Mouse (Mus musculus) forebrain, embryonic 14.5 days (tissue): Measurements from ENCODE around the gene Nup98. TPM values are rescaled to one million over a fixed set of nuclear protein-coding genes. Genes with fewer than 3 reads are reported as not detected.

Experiments
- ATAC-seq: fragments of 200-750 bp; cut with Nextera tagmentation; 2 replicates; pipeline ENCODE4 v1.8.0; 2017; ENCODE audit warnings: mild to moderate bottlenecking, moderate library complexity
- DNase-seq: peaks from one replicate; pipeline ENCODE4 v3.0.0-alpha.2; 2015; ENCODE audit warnings: low spot score
- H3K27ac ChIP-seq: fragments of 300-500 bp; sonication (generic); 2 replicates; pipeline ENCODE4 v1.5.1; 2014; ENCODE audit warnings: low read depth, mild to moderate bottlenecking, control low read depth, low read length, moderate library complexity
- H3K27me3 ChIP-seq: fragments of 300-500 bp; sonication (generic); replicated peaks from 2 replicates; pipeline ENCODE4 v1.6.1; 2014; ENCODE audit warnings: low read length, control low read depth, mixed read lengths; ENCODE audit not compliant: control insufficient read depth, insufficient read depth
- H3K36me3 ChIP-seq: fragments of 300-500 bp; sonication (generic); 2 replicates; pipeline ENCODE4 v1.6.1; 2014; ENCODE audit warnings: low read length, control low read depth; ENCODE audit not compliant: control insufficient read depth, insufficient read depth
- H3K4me1 ChIP-seq: fragments of 300-500 bp; sonication (generic); 2 replicates; pipeline ENCODE4 v1.6.1; 2014; ENCODE audit warnings: antibody characterized with exemption, low read length, control low read depth; ENCODE audit not compliant: control insufficient read depth, insufficient read depth
- H3K4me2 ChIP-seq: fragments of 300-500 bp; sonication (generic); 2 replicates; pipeline ENCODE4 v1.6.1; 2014; ENCODE audit warnings: mild to moderate bottlenecking, control low read depth, low read length
- H3K4me3 ChIP-seq: fragments of 300-500 bp; sonication (generic); 2 replicates; pipeline ENCODE4 v1.5.1; 2014; ENCODE audit warnings: low read depth, low read length, control low read depth
- H3K9ac ChIP-seq: fragments of 300-500 bp; sonication (generic); 2 replicates; pipeline ENCODE4 v1.6.1; 2014; ENCODE audit warnings: mild to moderate bottlenecking, low read length, control low read depth, moderate library complexity
- H3K9me3 ChIP-seq: fragments of 300-500 bp; sonication (generic); replicated peaks from 2 replicates; pipeline ENCODE4 v1.6.1; 2016; ENCODE audit warnings: low read length, control low read depth, mixed read lengths; ENCODE audit not compliant: control insufficient read depth
- WGBS: fragments of 180-500 bp; shearing (Covaris S2); extraction: QIAGEN DNeasy Blood & Tissue Kit; methylation state at CpG from one replicate; pipeline ENCODE4 v1.1.7; 2014; 5-methylcytosine and 5-hydroxymethylcytosine counted together
- polyA plus RNA-seq: library from polyadenylated mRNA; unstranded; fragments of >200 nt; fragmentation: Nextera tagmentation; extraction: Ambion mirVana; gene quantifications from 2 replicates; pipeline ENCODE4 v1.2.1, GENCODE M21; 2014

Nup98 gene
- polyA plus RNA-seq, 1 experiment from 2014 or later = 21.6 TPM

- Histone ChIP-seq H3K36me3 (no peaks in the 10 kb centered on the region), H3K4me2 (peak overlapping the region; percentile 88), H3K9ac (peak overlapping the region; percentile 74), H3K4me1 (no peaks in the 10 kb centered on the region), H3K27me3 (no peaks in the 10 kb centered on the region), H3K27ac (0 out of 2 replicates have a peak overlapping the region, but pooled peaks have one; percentile 33), H3K9me3 (no peaks in the 10 kb centered on the region), H3K4me3 (peak overlapping the region; percentile 60)
- WGBS = under 1% methylated on average over 27 of the region's 31 CpGs
- ATAC-seq = peak; percentile 91
- peak; percentile 70 for DNase-seq
Measured at GRCm38 (mm10) chr7:102222830-102223556, 13.0 kb upstream of the Nup98 start.

GRCm38 (mm10) chr7:102222336-102222735, 12.4 kb upstream of the Nup98 start:
- Histone ChIP-seq H3K36me3 (no peaks in the 10 kb centered on the region), H3K4me3 (peak overlapping the region; percentile 60), H3K9ac (peak overlapping the region; percentile 74), H3K4me1 (no peaks in the 10 kb centered on the region), H3K9me3 (no peaks in the 10 kb centered on the region), H3K27ac (no peak overlapping the region), H3K4me2 (peak overlapping the region; percentile 88), H3K27me3 (no peaks in the 10 kb centered on the region)
- ATAC-seq (peak; percentile 77), DNase-seq (peak; percentile 76)
- under 1% methylated on average over 6 of the region's 13 CpGs for WGBS

GRCm38 (mm10) chr7:102221899-102222298, 11.9 kb upstream of the Nup98 start:
- peak overlapping the region; percentile 60; the same call in 1 of the 2 replicates for H3K4me3 ChIP-seq
- DNase-seq (peak; percentile 16), ATAC-seq (peak; percentile 16; the same call in 1 of the 2 replicates)
- no peak overlapping the region for H3K27ac ChIP-seq
- H3K4me2 ChIP-seq = peak overlapping the region; percentile 88; the same call in 1 of the 2 replicates
- H3K9me3 ChIP-seq = no peaks in the 10 kb centered on the region
- H3K27me3 ChIP-seq = no peaks in the 10 kb centered on the region
- H3K36me3 ChIP-seq = no peaks in the 10 kb centered on the region
- H3K4me1 ChIP-seq = no peaks in the 10 kb centered on the region
- no peak overlapping the region for H3K9ac ChIP-seq
- WGBS = 61% methylated on average over 1 of the region's 1 CpGs

- 68% methylated on average over 3 of the region's 3 CpGs for WGBS
- H3K27ac ChIP-seq = peak overlapping the region; percentile 90
- H3K4me1 ChIP-seq = peaks cover 10% of the 10 kb centered on the region
- H3K36me3 ChIP-seq = no peaks in the 10 kb centered on the region
- no peaks in the 10 kb centered on the region for H3K27me3 ChIP-seq
- no peaks in the 10 kb centered on the region for H3K9me3 ChIP-seq
- H3K4me2 ChIP-seq = peak overlapping the region; percentile 61
- peak overlapping the region; percentile 70 for H3K9ac ChIP-seq
- DNase-seq = no peak
- no peak for ATAC-seq
- H3K4me3 ChIP-seq = peak overlapping the region; percentile 86
Measured at GRCm38 (mm10) chr7:102211071-102211470, 1.1 kb upstream of the Nup98 start.

- Histone ChIP-seq H3K36me3 (peaks cover 4% of the 10 kb centered on the region; the same call in 1 of the 2 replicates), H3K9ac (peak overlapping the region; percentile 85), H3K4me1 (peaks cover 10% of the 10 kb centered on the region), H3K27ac (no peak overlapping the region), H3K4me3 (peak overlapping the region; percentile 86), H3K27me3 (no peaks in the 10 kb centered on the region), H3K9me3 (no peaks in the 10 kb centered on the region), H3K4me2 (peak overlapping the region; percentile 93)
- WGBS = 61% methylated on average over 4 of the region's 4 CpGs
- DNase-seq = no peak
- no peak for ATAC-seq
Measured at GRCm38 (mm10) chr7:102208806-102209363, 1.1 kb downstream of the Nup98 start.

GRCm38 (mm10) chr7:102205646-102206045, 4.3 kb downstream of the Nup98 start:
- peaks cover 4% of the 10 kb centered on the region; the same call in 1 of the 2 replicates for H3K36me3 ChIP-seq
- H3K4me1 ChIP-seq = peaks cover 7% of the 10 kb centered on the region
- no peak overlapping the region for H3K27ac ChIP-seq
- H3K4me2 ChIP-seq = no peak overlapping the region
- no peak for ATAC-seq
- no peak overlapping the region for H3K4me3 ChIP-seq
- H3K9ac ChIP-seq = no peak overlapping the region
- no peaks in the 10 kb centered on the region for H3K27me3 ChIP-seq
- WGBS = 88% methylated on average over 1 of the region's 1 CpGs
- H3K9me3 ChIP-seq = no peaks in the 10 kb centered on the region
- DNase-seq = no peak

- ATAC-seq (no peak), DNase-seq (no peak)
- Histone ChIP-seq H3K9me3 (no peaks in the 10 kb centered on the region), H3K27ac (no peak overlapping the region), H3K36me3 (peaks cover 4% of the 10 kb centered on the region; the same call in 1 of the 2 replicates), H3K4me3 (no peak overlapping the region), H3K27me3 (no peaks in the 10 kb centered on the region), H3K4me1 (peaks cover 7% of the 10 kb centered on the region), H3K4me2 (no peak overlapping the region), H3K9ac (no peak overlapping the region)
- 93% methylated on average over 3 of the region's 3 CpGs for WGBS
Measured at GRCm38 (mm10) chr7:102204296-102204857, 5.6 kb downstream of the Nup98 start.

- H3K4me1 ChIP-seq = no peaks in the 10 kb centered on the region
- no peak overlapping the region for H3K4me3 ChIP-seq
- H3K4me2 ChIP-seq = no peak overlapping the region
- no peak for DNase-seq
- no peaks in the 10 kb centered on the region for H3K9me3 ChIP-seq
- no peak overlapping the region for H3K27ac ChIP-seq
- H3K27me3 ChIP-seq = no peaks in the 10 kb centered on the region
- peaks cover 4% of the 10 kb centered on the region; the same call in 1 of the 2 replicates for H3K36me3 ChIP-seq
- H3K9ac ChIP-seq = no peak overlapping the region
- no peak for ATAC-seq
Measured at GRCm38 (mm10) chr7:102200996-102201785, 8.8 kb downstream of the Nup98 start.
